Mouse (Mus musculus) myocyte (in vitro differentiated cells): ENCODE data around the gene Ric3. TPM values are rescaled to one million over a fixed set of nuclear protein-coding genes. Genes with fewer than 3 reads are reported as not detected.

Experiments used
- H3K27me3 ChIP-seq: one replicate; pipeline ENCODE4 v1.6.1; 2011; ENCODE audit not compliant: control insufficient read depth, insufficient read depth, insufficient read length
- H3K36me3 ChIP-seq: one replicate; pipeline ENCODE4 v1.6.1; 2011; ENCODE audit not compliant: control insufficient read depth, insufficient read depth
- H3K4me2 ChIP-seq: one replicate; pipeline ENCODE4 v1.6.1; 2011; ENCODE audit warnings: low read depth, control low read depth
- H3K4me3 ChIP-seq: one replicate; pipeline ENCODE4 v1.5.1; 2011; ENCODE audit warnings: mild to moderate bottlenecking, control low read depth, moderate library complexity
- H3K79me2 ChIP-seq: one replicate; pipeline ENCODE4 v1.6.1; 2011; ENCODE audit not compliant: control insufficient read depth, insufficient read depth
- H3ac ChIP-seq: one replicate; pipeline ENCODE4 v1.6.1; 2011; ENCODE audit not compliant: control insufficient read depth, insufficient read length
- CEBPB ChIP-seq: IDR thresholded peaks from 2 replicates; pipeline ENCODE4 v1.6.1; 2011; ENCODE audit warnings: mild to moderate bottlenecking, moderate library complexity; ENCODE audit not compliant: poor library complexity, insufficient read depth, severe bottlenecking
- E2F4 ChIP-seq: IDR thresholded peaks from one replicate; pipeline ENCODE4 v1.6.1; 2011; ENCODE audit warnings: mild to moderate bottlenecking, control low read depth, moderate library complexity; ENCODE audit not compliant: insufficient read depth
- MAX ChIP-seq: IDR thresholded peaks from one replicate; pipeline ENCODE4 v1.6.1; 2011; ENCODE audit warnings: low read depth, mild to moderate bottlenecking, control low read depth
- MYOD1 ChIP-seq, 3 experiments: IDR thresholded peaks; one replicate each; pipeline ENCODE4 v1.6.1; 2011; ENCODE audit warnings: control low read depth in 2 of 3, low read depth in 2 of 3, mild to moderate bottlenecking in 2 of 3, moderate library complexity in 1 of 3; ENCODE audit not compliant: insufficient read length in 2 of 3, control insufficient read depth in 1 of 3
- MYOG ChIP-seq, 3 experiments: IDR thresholded peaks; one replicate each; pipeline ENCODE4 v1.6.1; 2011; ENCODE audit warnings: control low read depth in 2 of 3, low read depth in 2 of 3, mild to moderate bottlenecking in 2 of 3; ENCODE audit not compliant: insufficient read length in 2 of 3, control insufficient read depth in 1 of 3, insufficient read depth in 1 of 3
- POLR2A ChIP-seq: IDR thresholded peaks from one replicate; pipeline ENCODE4 v1.6.1; 2011; ENCODE audit warnings: low read depth, mild to moderate bottlenecking, control low read depth, moderate library complexity; ENCODE audit not compliant: insufficient read length
- POLR2AphosphoS2 ChIP-seq: IDR thresholded peaks from one replicate; pipeline ENCODE4 v1.6.1; 2011; ENCODE audit warnings: low read depth, control low read depth; ENCODE audit not compliant: insufficient read length
- REST ChIP-seq: IDR thresholded peaks from one replicate; pipeline ENCODE4 v1.6.1; 2011; ENCODE audit warnings: mild to moderate bottlenecking, control low read depth, moderate library complexity; ENCODE audit not compliant: insufficient read depth, insufficient read length
- SRF ChIP-seq: IDR thresholded peaks from one replicate; pipeline ENCODE4 v1.6.1; 2011; ENCODE audit warnings: low read depth; ENCODE audit not compliant: control insufficient read depth, insufficient read length
- TCF12 ChIP-seq: IDR thresholded peaks from one replicate; pipeline ENCODE4 v1.6.1; 2011; ENCODE audit warnings: mild to moderate bottlenecking, control low read depth; ENCODE audit not compliant: poor library complexity, insufficient read depth, severe bottlenecking
- TCF3 ChIP-seq: IDR thresholded peaks from one replicate; pipeline ENCODE4 v1.6.1; 2011; ENCODE audit warnings: low read depth, control low read depth; ENCODE audit not compliant: insufficient read length
- USF1 ChIP-seq: IDR thresholded peaks from one replicate; pipeline ENCODE4 v1.6.1; 2011; ENCODE audit warnings: low read depth, mild to moderate bottlenecking, control low read depth, moderate library complexity
- polyA plus RNA-seq: library from polyadenylated mRNA; unstranded; fragments of >200 nt; fragmentation: generic; extraction: Trizol; gene quantifications from one replicate; pipeline ENCODE4 v1.2.1, GENCODE M21; 2012; ENCODE audit warnings: missing spikeins

Gene Ric3
- polyA plus RNA-seq, 1 experiment: not detected

- Histone ChIP-seq H3K4me2 (no peak overlapping the region), H3K36me3 (no peaks in the 10 kb centered on the region), H3K27me3 (no peaks in the 10 kb centered on the region), H3K4me3 (no peak overlapping the region), H3K79me2 (no peaks in the 10 kb centered on the region), H3ac (no peak overlapping the region)
- no peak for TF ChIP-seq TCF12
- no peak for TF ChIP-seq MYOG (IDR thresholded peaks at IDR 0.05; ENCODE audit: control insufficient read depth in 1 of 3, insufficient read depth in 1 of 3, insufficient read length in 2 of 3, low read depth in 2 of 3)
- no peak for TF ChIP-seq MAX
- TF ChIP-seq CEBPB: no peak
- no peak for TF ChIP-seq REST
- TF ChIP-seq POLR2A: no peak
These were observed 57.4 kb downstream of the Ric3 start for GRCm38 (mm10) chr7:109025743-109026142.

GRCm38 (mm10) chr7:109021428-109021827, 61.7 kb downstream of the Ric3 start:
- H3K4me2 ChIP-seq: no peak overlapping the region
- no peaks in the 10 kb centered on the region for H3K79me2 ChIP-seq
- no peak overlapping the region for H3K4me3 ChIP-seq
- TF ChIP-seq MAX (no peak), TCF3 (no peak), POLR2A (no peak), MYOG (IDR thresholded peaks at IDR 0.05; ENCODE audit: control insufficient read depth in 1 of 3, insufficient read depth in 1 of 3, insufficient read length in 2 of 3, low read depth in 2 of 3) (no peak), REST (no peak), USF1 (no peak), E2F4 (no peak), CEBPB (no peak), TCF12 (no peak), SRF (no peak), POLR2AphosphoS2 (no peak), MYOD1 (IDR thresholded peaks at IDR 0.05; ENCODE audit: control insufficient read depth in 1 of 3, insufficient read length in 2 of 3, low read depth in 2 of 3) (no peak)
- H3K36me3 ChIP-seq: no peaks in the 10 kb centered on the region
- no peaks in the 10 kb centered on the region for H3K27me3 ChIP-seq
- no peak overlapping the region for H3ac ChIP-seq

- H3K36me3 ChIP-seq: no peaks in the 10 kb centered on the region
- no peaks in the 10 kb centered on the region for H3K79me2 ChIP-seq
- TF ChIP-seq MAX (no peak), POLR2AphosphoS2 (no peak), TCF3 (no peak), REST (no peak)
- no peak overlapping the region for H3ac ChIP-seq
- H3K4me3 ChIP-seq: no peak overlapping the region
- H3K27me3 ChIP-seq: no peaks in the 10 kb centered on the region
- no peak overlapping the region for H3K4me2 ChIP-seq
These were observed 63.9 kb downstream of the Ric3 start for GRCm38 (mm10) chr7:109019243-109019642.

GRCm38 (mm10) chr7:109016378-109016923, 66.7 kb downstream of the Ric3 start:
- H3K4me2 ChIP-seq: no peak overlapping the region
- H3K4me3 ChIP-seq: no peak overlapping the region
- no peaks in the 10 kb centered on the region for H3K36me3 ChIP-seq
- peaks cover 3% of the 10 kb centered on the region for H3K27me3 ChIP-seq
- H3K79me2 ChIP-seq: no peaks in the 10 kb centered on the region
- TF ChIP-seq POLR2AphosphoS2 (no peak), POLR2A (no peak), USF1 (no peak), TCF3 (no peak), TCF12 (no peak), E2F4 (no peak), MAX (no peak), MYOG (IDR thresholded peaks at IDR 0.05; ENCODE audit: control insufficient read depth in 1 of 3, insufficient read depth in 1 of 3, insufficient read length in 2 of 3, low read depth in 2 of 3) (no peak), CEBPB (no peak), MYOD1 (IDR thresholded peaks at IDR 0.05; ENCODE audit: control insufficient read depth in 1 of 3, insufficient read length in 2 of 3, low read depth in 2 of 3) (no peak), REST (no peak), SRF (no peak)
- H3ac ChIP-seq: no peak overlapping the region

- Histone ChIP-seq H3K79me2 (no peaks in the 10 kb centered on the region), H3K4me3 (no peak overlapping the region), H3ac (no peak overlapping the region), H3K27me3 (peaks cover 15% of the 10 kb centered on the region), H3K4me2 (no peak overlapping the region), H3K36me3 (no peaks in the 10 kb centered on the region)
- TF ChIP-seq MYOG (IDR thresholded peaks at IDR 0.05; ENCODE audit: control insufficient read depth in 1 of 3, insufficient read depth in 1 of 3, insufficient read length in 2 of 3, low read depth in 2 of 3): no peak
These were observed 68.3 kb downstream of the Ric3 start for GRCm38 (mm10) chr7:109014851-109015250.
